Mouse (Mus musculus) brain, adult 2 months (tissue): ENCODE data around the gene Cpsf6.
A peak's percentile ranks its signal among the peaks of the same experiment; 100 is the strongest.

Experiments used
- DNase-seq: peaks from one replicate; pipeline ENCODE4 v3.0.0; 2011; ENCODE audit warnings: low read depth, low spot score

The Cpsf6 gene

DNA sequence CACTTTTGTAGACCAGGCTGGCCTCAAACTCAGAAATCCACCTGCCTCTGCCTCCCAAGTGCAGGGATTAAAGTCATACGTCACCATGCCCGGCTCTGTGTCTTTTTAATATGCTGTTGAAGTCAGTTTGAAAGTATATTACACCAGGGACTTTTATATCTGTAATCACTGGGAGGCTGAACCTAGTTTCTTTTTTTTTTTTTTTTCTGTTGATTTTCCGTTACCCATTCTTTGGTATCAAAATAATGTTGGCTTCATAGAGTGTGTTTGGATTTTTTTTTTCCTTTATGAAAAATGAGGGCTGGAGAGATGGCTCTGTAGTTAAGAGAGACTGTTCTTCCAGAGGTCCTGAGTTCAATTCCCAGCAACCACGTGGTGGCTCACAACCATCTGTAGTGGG is 5.6 kb upstream of the Cpsf6 start:
- DNase-seq = no peak

DNA sequence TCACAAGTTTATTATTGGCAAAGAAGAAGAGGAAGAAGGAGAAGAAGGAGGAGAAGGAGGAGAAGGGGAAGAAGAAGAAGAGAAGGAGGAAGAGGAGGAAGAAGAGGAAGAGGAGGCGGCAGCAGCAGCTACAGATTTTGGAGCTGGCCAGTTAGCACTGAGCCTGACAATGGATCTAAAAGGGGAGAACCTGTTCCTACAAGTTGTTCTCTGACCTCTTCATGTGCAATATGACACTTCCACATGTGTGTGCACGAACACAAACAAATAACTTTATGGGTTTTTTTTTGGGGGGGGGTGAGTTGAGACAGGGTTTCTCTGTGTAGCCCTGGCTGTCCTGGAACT is 5.2 kb upstream of the Cpsf6 start:
- no peak for DNase-seq

- no peak for DNase-seq
Measured at GRCm38 (mm10) chr10:117384386-117385085, 4.7 kb upstream of the Cpsf6 start.

DNA sequence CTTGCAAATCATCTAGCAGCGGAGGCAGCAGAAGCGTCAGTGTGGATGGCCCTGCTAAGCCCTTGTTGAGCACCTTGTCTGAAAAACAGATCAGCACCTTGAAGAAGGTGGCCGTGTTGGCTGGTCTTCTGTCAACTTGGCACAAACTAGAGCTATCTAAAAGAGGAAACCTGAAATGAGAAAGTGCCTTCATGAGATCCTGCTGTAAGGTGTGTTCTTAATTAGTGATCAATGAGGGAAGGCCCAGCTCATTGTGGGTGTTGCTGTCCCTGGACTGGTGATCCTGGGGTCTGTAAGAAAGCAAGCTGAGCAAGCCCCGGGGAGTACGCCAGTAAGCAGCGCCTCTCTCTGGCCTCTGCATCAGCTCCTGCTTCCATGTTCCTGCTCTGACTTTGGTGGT is 4.1 kb upstream of the Cpsf6 start:
- peak; percentile 29 for DNase-seq

DNA sequence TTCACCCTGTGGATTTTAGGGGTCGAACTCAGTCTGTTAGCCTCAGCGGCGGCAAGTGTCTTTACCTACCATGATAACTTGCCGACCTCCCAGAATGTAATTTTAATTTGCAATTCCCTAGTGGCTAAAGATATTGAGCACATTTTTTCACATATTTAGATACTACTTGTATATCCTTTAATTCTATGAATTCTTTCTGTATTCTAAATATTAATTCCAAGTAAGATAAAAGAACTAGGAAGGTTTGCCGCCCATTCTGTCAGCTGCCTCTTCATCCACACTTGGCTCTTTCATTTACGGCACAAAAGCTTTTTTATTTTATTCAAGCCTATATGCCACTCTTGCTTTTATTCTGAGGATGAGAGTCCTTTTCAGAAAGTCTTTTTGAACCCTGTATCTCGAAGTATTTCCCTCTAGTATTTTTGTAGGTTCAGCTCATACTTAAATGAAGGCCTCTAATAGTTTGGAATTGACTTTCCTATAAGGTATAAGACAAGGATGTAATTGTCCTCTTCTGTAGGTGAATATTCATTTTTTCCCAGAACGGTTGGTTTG is 3.3 kb upstream of the Cpsf6 start:
- DNase-seq = no peak

GRCm38 (mm10) chr10:117382146-117382545 is 2.3 kb upstream of the Cpsf6 start:
- DNase-seq = no peak

DNA sequence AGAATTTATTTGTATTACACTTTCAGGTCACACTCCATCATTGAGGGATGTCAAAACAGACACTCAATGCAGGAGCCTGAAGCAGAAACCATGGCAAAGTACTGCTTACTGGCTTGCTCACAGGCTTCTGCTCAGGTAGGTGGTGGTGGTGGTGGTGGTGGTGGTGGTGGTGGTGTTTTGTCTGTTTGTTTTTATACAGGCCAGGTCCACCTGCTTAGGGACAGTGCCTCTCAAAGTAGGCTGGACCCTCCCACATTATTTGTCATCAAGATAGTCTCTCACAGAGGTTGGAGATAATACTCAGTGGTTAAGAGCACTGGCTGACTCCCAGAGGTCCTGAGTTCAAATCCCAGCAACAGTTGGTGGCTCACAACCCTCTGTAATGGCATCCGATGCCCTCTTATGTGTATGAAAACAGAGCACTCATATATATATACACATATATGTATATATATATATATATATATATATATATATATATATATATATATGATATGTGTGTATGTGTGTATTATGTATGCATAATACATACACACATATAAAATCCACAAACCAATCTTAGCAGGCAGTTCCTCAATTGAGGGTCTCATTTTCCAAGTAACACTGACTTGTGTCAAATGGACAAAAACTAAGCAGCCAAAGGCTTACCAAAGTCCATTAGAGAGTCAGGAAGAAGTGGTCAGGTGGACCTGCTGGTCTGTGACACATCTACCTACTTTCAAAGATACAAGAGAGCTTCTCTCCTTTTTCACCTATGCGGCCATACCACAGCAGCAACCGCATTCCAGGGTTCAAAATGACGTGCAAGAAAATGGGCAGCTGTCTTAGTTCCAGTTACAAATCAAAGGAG is 1.1 kb upstream of the Cpsf6 start:
- no peak for DNase-seq

GRCm38 (mm10) chr10:117379441-117379840 is 374 bp downstream of the Cpsf6 start:
- no peak for DNase-seq

DNA sequence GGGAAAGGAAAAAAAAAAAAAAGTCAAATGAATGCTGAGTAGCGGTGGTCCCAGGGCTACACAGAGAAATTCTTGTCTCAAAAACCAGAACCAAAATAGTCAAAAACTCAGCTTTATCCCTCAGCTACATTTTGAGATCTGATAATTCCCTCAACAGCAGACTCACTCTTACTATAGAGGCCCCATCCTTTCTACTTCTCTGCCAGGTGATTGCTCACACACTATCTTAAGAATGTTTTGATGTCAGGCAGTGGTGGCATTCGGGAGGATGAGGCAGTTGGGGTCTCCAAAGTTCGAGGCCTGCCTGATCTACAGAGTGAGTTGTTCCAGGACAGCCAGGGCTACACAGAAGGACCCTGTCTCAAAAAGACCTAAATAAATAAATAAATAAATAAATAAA is 1.2 kb downstream of the Cpsf6 start:
- no peak for DNase-seq

DNA sequence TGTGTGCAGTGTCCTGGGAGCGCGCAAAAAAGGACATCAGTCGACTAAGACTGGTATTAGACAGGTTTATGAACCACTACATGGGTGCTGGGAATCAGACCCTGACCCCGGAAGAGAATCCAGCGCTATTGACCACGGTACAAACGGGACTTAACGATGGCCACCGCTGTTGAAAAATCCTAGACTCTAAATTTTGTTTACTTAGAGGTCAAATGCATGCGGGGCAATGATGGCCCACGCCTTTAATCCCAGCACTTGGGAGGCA is 1.6 kb downstream of the Cpsf6 start:
- no peak for DNase-seq

- DNase-seq = peak; percentile 28
Measured at GRCm38 (mm10) chr10:117377431-117378290, 2.2 kb downstream of the Cpsf6 start.

DNA sequence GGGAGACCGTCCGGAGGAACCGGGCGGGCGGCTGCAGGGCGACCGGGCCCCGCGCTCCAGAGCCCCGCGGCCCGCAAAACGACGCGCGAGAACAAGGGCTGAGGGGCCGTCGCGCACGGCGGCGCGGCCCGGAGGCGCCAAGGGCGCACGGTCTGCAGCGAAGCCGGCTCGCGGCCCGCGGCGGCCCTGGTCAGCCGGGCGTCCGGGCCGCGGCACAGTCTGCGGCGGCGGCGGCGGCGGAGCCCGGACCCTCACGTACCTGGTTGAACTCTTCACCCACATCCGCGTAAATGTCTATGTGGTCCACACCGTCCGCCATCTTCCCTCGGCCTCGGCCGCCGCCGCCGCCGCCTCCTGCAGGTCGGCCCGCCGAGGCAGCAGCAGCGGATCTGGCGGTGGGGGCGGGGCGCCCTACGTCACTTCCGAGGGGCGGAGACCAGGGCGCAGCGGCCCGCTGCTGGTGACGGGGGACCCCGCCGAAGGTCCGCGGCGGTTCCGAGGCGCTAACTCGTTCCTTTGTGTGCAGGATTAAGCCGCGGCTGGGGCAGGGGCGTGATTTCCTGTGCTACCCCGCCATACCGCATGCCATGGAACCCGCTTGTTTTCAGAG is 3.1 kb downstream of the Cpsf6 start:
- peak; percentile 96 for DNase-seq

- peak; percentile 61 for DNase-seq
Measured at GRCm38 (mm10) chr10:117375841-117376579, 3.8 kb downstream of the Cpsf6 start.

GRCm38 (mm10) chr10:117375163-117375562 is 4.7 kb downstream of the Cpsf6 start:
- DNase-seq = no peak

DNA sequence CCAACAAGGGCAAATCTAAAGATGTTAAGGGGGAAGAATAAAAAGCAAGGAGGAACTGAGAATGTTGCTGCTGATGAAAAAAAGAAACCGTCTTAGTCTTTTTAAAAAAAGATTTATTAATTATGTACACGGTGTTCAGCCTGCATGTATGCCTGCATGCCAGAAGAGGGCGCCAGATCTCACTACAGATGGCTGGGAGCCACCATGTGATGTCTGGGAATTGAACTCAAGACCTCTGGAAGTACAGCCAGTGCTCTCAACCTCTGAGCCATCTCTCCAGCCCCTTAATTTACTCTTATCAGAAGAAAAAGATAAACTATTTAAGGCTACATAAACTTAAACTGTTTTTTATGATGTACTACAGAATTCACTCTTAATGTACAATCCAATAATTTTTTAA is 16.7 kb downstream of the Cpsf6 start:
- peak; percentile 68 for DNase-seq

DNA sequence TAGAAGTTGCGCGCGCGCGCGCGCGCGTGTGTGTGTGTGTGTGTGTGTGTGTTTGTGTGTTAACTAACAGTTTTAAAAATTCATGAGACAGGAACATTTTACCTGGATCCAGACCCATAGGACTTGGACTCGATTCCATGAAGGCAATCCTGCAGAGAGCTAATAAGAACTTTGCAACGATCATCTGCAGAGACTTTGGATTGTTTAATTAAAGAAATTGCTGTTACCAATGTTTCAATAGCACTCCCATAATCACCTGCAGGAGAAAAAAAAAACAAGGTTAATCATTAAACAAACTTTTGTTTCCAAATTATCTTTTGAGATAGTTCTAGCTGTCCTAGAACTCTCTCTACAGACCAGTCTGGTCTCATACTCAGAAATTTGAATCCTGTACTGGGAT is 20.9 kb downstream of the Cpsf6 start:
- DNase-seq = no peak

DNA sequence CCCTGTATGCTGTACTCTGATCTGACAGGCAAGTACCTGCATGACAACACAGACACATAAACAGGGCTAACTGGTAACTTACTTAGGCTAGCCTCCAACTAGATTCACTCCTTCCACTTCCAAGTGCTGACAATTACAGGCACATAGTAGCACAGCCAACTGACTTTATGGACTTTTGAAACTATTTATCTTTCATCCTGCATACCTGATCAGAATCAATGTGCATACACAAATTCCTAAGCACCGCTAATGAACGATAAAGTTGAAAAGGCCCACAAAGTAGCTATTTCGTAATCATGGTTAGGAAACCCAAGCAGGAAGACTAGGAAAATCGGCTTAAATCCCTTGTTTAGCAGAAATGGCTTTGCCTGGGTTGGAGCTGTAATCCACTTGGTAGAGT is 36.8 kb downstream of the Cpsf6 start:
- DNase-seq = no peak

DNA sequence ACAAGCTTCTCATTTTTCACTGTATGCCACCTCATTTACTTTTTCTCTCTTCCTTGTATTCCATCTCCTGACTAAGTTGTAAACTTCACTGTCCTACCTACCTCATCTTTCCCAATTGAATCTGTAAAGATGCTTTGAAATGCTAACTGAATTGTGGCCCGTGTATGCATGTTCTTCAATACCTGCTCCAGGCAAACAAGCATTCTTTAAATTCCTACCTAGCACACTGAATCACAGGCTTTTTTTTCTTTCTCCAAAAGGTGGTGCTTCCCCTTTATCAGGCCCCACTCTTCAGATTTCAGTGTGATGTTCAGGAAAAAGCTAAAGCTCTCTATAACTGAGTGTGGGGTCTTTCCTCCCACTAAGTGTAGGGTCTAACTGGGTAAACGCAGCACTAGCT is 37.4 kb downstream of the Cpsf6 start:
- DNase-seq = no peak

DNA sequence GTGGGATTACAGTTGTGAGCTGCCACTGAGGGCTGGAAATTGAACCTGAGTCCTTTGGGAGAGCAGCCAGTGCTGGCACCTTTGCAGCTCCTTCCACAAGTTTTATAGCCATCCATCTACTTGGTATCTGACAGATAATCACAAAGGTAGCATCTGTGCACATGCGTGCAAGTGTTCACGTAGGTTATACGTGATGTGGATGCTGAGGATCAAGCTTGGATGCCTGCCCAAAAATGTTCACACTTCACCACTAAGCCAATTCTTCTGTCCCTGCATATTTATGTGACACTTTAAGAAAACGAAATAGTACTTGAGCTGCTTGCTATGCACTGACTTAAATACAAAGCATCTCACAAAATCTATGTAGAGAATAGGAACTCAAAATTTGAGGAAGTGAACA is 38.8 kb downstream of the Cpsf6 start:
- DNase-seq = peak; percentile 21

- DNase-seq = no peak
Measured at GRCm38 (mm10) chr10:117339241-117339640, 40.6 kb downstream of the Cpsf6 start.

GRCm38 (mm10) chr10:117337946-117338345 is 41.9 kb downstream of the Cpsf6 start:
- DNase-seq = no peak
